Mouse (Mus musculus) embryonic fibroblast, embryonic 13.5 days (primary cell): ENCODE results near the gene Atp5e.

Experiments used
- CTCF ChIP-seq: IDR thresholded peaks from 2 replicates; pipeline ENCODE4 v1.5.1; 2011; ENCODE audit warnings: mild to moderate bottlenecking, control low read depth, low read length, moderate library complexity, borderline replicate concordance; ENCODE audit not compliant: insufficient read depth
- POLR2A ChIP-seq: IDR thresholded peaks from 2 replicates; pipeline ENCODE4 v1.6.1; 2011; ENCODE audit warnings: low read depth, mild to moderate bottlenecking, control low read depth, low read length, moderate library complexity

- TF ChIP-seq CTCF (no peak), POLR2A (no peak)
Observed at GRCm38 (mm10) chr2:174459365-174459764, 4.5 kb downstream of the Atp5e start.
